Comparison of ENCODE assay signal across 8 mouse cellular contexts in the genomic region with DNA sequence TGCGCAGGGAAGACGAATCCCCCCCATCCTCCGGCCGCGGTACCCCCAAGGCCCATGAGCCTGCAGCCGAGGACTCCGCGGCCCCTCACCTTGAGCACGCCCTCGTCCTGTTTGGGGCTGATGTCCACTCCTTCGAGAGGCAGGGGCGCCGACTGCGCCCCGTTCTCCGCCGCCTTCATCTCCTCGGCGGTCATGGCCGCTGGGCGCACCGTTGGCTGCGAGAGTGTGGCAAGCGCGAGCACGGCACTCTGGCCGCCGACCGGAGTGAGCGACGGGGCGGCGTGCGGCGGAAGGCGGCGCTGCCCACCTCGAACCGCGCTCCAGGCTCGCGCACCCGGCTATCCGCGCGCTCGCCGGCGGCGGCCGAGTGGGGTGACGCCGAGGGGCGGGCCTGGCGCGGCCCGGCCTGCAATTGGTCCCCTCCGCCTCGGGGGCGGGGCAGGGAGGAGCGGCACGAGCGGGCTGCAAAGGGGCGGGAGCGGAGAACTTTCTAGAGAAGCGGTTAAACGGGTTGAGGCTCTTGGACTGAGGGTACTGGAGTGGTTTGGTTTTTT. TPM values are rescaled to one million over a fixed set of nuclear protein-coding genes. Genes with fewer than 3 reads are reported as not detected.
A peak's percentile ranks its signal among the peaks of the same experiment; 100 is the strongest.
DNase-seq lines count a peak whose midpoint lies in the region; ATAC-seq and TF ChIP-seq lines count a peak whose summit lies in the region.

Fkbp4 (minus strand) TSS at position 361 of the 554 bp plus-strand sequence.

- H3K4me3 ChIP-seq in gastrocnemius, adult 2 months: peak within 1 kb of the TSS; percentile 85
- peak within 1 kb of the TSS; percentile 97 for H3K4me3 ChIP-seq in hindbrain, postnatal 0 days (ENCODE audit: low read length)

- DNase-seq in ZHBTc4 (ENCODE audit: low read depth, low spot score): peak; percentile 96
- DNase-seq in cerebellum, postnatal 4 days (ENCODE audit: low spot score in 2 of 2): peak; percentile 88 to 93
- DNase-seq in gastrocnemius, adult 2 months: peak; percentile 97
- peak; percentile 97 for DNase-seq in hindbrain, postnatal 0 days (ENCODE audit: low spot score)
- peak; percentile 66 to 89 for DNase-seq in left cerebral cortex, adult 9 months (ENCODE audit: low spot score in 2 of 2)
- DNase-seq in right cerebral cortex, postnatal 14 days: peak; percentile 90
- DNase-seq in urinary bladder, postnatal 36 days (ENCODE audit: low spot score in 2 of 2): peak; percentile 93 to 94

- H3K4me1 ChIP-seq in hindbrain, postnatal 0 days (ENCODE audit: insufficient read depth, low read length): no peaks in the 10 kb centered on the region; the same call in none of the 2 replicates

- peak; percentile 31 for TF ChIP-seq CTCF in gastrocnemius, adult 2 months (IDR thresholded peaks at IDR 0.05)
- TF ChIP-seq CTCF in hindbrain, postnatal 0 days (IDR thresholded peaks at IDR 0.05; ENCODE audit: low read depth): 0 out of 2 replicates have a peak, but pooled peaks have one; percentile 3

- H3K27ac ChIP-seq in gastrocnemius, adult 2 months: peak within 1 kb of the TSS; percentile 91
- H3K27ac ChIP-seq in hindbrain, postnatal 0 days: peak within 1 kb of the TSS; percentile 90

- peak; percentile 95 for ATAC-seq in hindbrain, postnatal 0 days
- ATAC-seq in megakaryocyte progenitor cell, adult 5-6 weeks (replicated peaks; ENCODE audit: poor library complexity): peak; percentile 72

- peak within 1 kb of the TSS; percentile 93 for H3K9ac ChIP-seq in hindbrain, postnatal 0 days (replicated peaks; ENCODE audit: low read length)

- WGBS in hindbrain, postnatal 0 days: 0% methylated on average over 55 of the region's 67 CpGs

- no peaks in the 10 kb centered on the region for H3K27me3 ChIP-seq in hindbrain, postnatal 0 days (ENCODE audit: insufficient read depth, low read length)

- H3K9me3 ChIP-seq in hindbrain, postnatal 0 days (ENCODE audit: low read length): no peaks in the 10 kb centered on the region

- peaks cover 24% of the 10 kb centered on the region for H3K36me3 ChIP-seq in hindbrain, postnatal 0 days (ENCODE audit: insufficient read depth, low read length)

- intact Hi-C loops in gastrocnemius, adult 2 months (cut with DNase I): no loop called here

- peak within 1 kb of the TSS; percentile 80 for H3K4me2 ChIP-seq in hindbrain, postnatal 0 days (ENCODE audit: low read depth, low read length)

RNA-seq across cellular contexts. Expression of gene Fkbp4, which starts in this region (rescaled TPM):
- total RNA-seq in gastrocnemius, adult 2 months (2021): 100 to 1,000 TPM; 105 to 165 TPM
- 161 and 164 TPM in 2 replicates for total RNA-seq in hindbrain, postnatal 0 days (2014; rRNA removed)
- polyA plus RNA-seq in hindbrain, postnatal 0 days (2015; fragmentation: Nextera tagmentation; extraction: Ambion mirVana): 238 and 246 TPM in 2 replicates
- total RNA-seq in megakaryocyte progenitor cell, adult 5-6 weeks (2015): 124 and 149 TPM in 2 replicates
- 373 and 394 TPM in 2 replicates for total RNA-seq in megakaryocyte progenitor cell, adult 5-6 weeks (2017)

Comparison
In these comparisons a context has a peak if more than half of its experiments do, and no peak if none do; other contexts are left out.
1. Peak in every context shown above with its lines: DNase-seq, ATAC-seq, H3K4me3 ChIP-seq and H3K27ac ChIP-seq.